Comparison of ENCODE assay signal across 19 mouse cellular contexts in the genomic region with DNA sequence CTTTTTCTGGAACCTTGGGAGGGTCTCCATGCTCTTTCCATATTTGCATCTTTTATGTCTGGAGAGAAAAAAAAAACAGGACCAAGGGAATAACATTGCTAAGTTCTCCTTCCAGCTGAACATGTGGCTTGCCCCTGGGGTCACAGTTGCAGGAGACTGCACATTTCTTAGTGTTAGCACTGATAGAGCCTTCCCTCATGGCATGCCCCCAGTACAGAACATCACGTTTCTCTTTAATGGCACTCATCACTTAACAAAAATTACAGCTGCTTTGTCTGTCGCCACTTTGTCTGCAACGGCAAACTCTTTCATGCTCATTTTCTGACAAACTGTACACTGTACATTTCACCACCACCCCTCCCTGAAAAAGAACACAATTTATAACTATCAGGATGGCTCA.
A peak's percentile ranks its signal among the peaks of the same experiment; 100 is the strongest.
DNase-seq lines count a peak whose midpoint lies in the region; ATAC-seq and TF ChIP-seq lines count a peak whose summit lies in the region.
"Had no signal": no experiment of that assay in that cellular context is flagged by ENCODE, and none has a peak within 500 bp of the region (broad histone marks: within the 10 kb centered on the region; RNA-seq: fewer than 3 reads in every experiment).

No protein-coding gene starts in this region.

- TF ChIP-seq CTCF in heart, postnatal 0 days (IDR thresholded peaks at IDR 0.05; ENCODE audit: low read depth) = no peak
- TF ChIP-seq CTCF in lung, postnatal 0 days (IDR thresholded peaks at IDR 0.05) = no peak

- 21% methylated on average over 3 of the region's 3 CpGs for WGBS in heart, embryonic 13.5 days
- 29% methylated on average over 3 of the region's 3 CpGs for whole genome bisulfite sequencing in heart, postnatal 0 days
- 54% methylated on average over 3 of the region's 3 CpGs for WGBS in lung, postnatal 0 days

- TF ChIP-seq EP300 in heart, postnatal 0 days (IDR thresholded peaks at IDR 0.05; ENCODE audit: low read depth) = no peak; the same call in 1 of the 2 replicates
- peak; percentile 62 for TF ChIP-seq EP300 in lung, postnatal 0 days (IDR thresholded peaks at IDR 0.05)

- ATAC-seq in heart, embryonic 13.5 days (ENCODE audit: extremely low read depth, insufficient number of reproducible peaks, low FRiP score, low TSS enrichment) = no peak
- ATAC-seq in heart, postnatal 0 days (ENCODE audit: insufficient read depth, low read depth) = peak; percentile 35; the same call in 1 of the 2 replicates
- peak; percentile 71 for ATAC-seq in lung, postnatal 0 days
- ATAC-seq: forebrain, embryonic 16.5 days; hindbrain, embryonic 16.5 days; inflammation-experienced regulatory T-cells, adult 6 months; intestine, postnatal 0 days had no signal

- H3K27ac ChIP-seq in heart, embryonic 13.5 days (replicated peaks) = peak overlapping the region; percentile 87
- peak overlapping the region; percentile 86 for H3K27ac ChIP-seq in heart, postnatal 0 days (ENCODE audit: low read depth)
- H3K27ac ChIP-seq in lung, postnatal 0 days (ENCODE audit: low read length) = no peak overlapping the region
- H3K27ac ChIP-seq: embryonic facial prominence, embryonic 13.5 days; forebrain, embryonic 12.5 days; hindbrain, embryonic 12.5 days had no signal

- peaks cover 44% of the 10 kb centered on the region for H3K4me1 ChIP-seq in heart, embryonic 13.5 days
- peaks cover 23% of the 10 kb centered on the region for H3K4me1 ChIP-seq in heart, postnatal 0 days (ENCODE audit: control insufficient read depth, insufficient read depth)
- H3K4me1 ChIP-seq in lung, postnatal 0 days (ENCODE audit: insufficient read depth, low read depth, low read length) = no peaks in the 10 kb centered on the region
- H3K4me1 ChIP-seq: embryonic facial prominence, embryonic 13.5 days; forebrain, embryonic 12.5 days; hindbrain, embryonic 12.5 days had no signal

- H3K4me3 ChIP-seq in heart, embryonic 13.5 days = no peak overlapping the region
- no peak overlapping the region for H3K4me3 ChIP-seq in heart, postnatal 0 days (ENCODE audit: low read depth, low read length)
- H3K4me3 ChIP-seq in lung, postnatal 0 days (ENCODE audit: low read depth, low read length) = no peak overlapping the region
- H3K4me3 ChIP-seq: embryonic facial prominence, embryonic 13.5 days; forebrain, embryonic 12.5 days; hindbrain, embryonic 12.5 days had no signal

- H3K27me3 ChIP-seq in heart, embryonic 13.5 days (replicated peaks) = no peaks in the 10 kb centered on the region
- no peaks in the 10 kb centered on the region for H3K27me3 ChIP-seq in heart, postnatal 0 days (ENCODE audit: control insufficient read depth, insufficient read depth, low read length)
- no peaks in the 10 kb centered on the region for H3K27me3 ChIP-seq in lung, postnatal 0 days (replicated peaks; ENCODE audit: insufficient read depth, low read length)
- H3K27me3 ChIP-seq: embryonic facial prominence, embryonic 13.5 days; forebrain, embryonic 12.5 days; hindbrain, embryonic 12.5 days had no signal

- no peaks in the 10 kb centered on the region for H3K9me3 ChIP-seq in heart, embryonic 13.5 days
- H3K9me3 ChIP-seq in heart, postnatal 0 days (replicated peaks; ENCODE audit: control insufficient read depth, low read length) = no peaks in the 10 kb centered on the region
- H3K9me3 ChIP-seq in lung, postnatal 0 days (ENCODE audit: low read length) = no peaks in the 10 kb centered on the region
- H3K9me3 ChIP-seq: embryonic facial prominence, embryonic 13.5 days; forebrain, embryonic 12.5 days; hindbrain, embryonic 12.5 days had no signal

- H3K36me3 ChIP-seq in heart, embryonic 13.5 days = no peaks in the 10 kb centered on the region
- no peaks in the 10 kb centered on the region for H3K36me3 ChIP-seq in heart, postnatal 0 days (replicated peaks; ENCODE audit: control insufficient read depth, insufficient read depth, low read length)
- no peaks in the 10 kb centered on the region for H3K36me3 ChIP-seq in lung, postnatal 0 days (ENCODE audit: insufficient read depth, low read length)
- H3K36me3 ChIP-seq: embryonic facial prominence, embryonic 13.5 days; forebrain, embryonic 12.5 days; hindbrain, embryonic 12.5 days had no signal

- H3K4me2 ChIP-seq in heart, embryonic 13.5 days = no peak overlapping the region
- no peak overlapping the region for H3K4me2 ChIP-seq in heart, postnatal 0 days (ENCODE audit: low read depth, low read length)
- no peak overlapping the region for H3K4me2 ChIP-seq in lung, postnatal 0 days (replicated peaks; ENCODE audit: low read depth, low read length)
- H3K4me2 ChIP-seq: embryonic facial prominence, embryonic 13.5 days; forebrain, embryonic 12.5 days; hindbrain, embryonic 12.5 days had no signal

- no peak for DNase-seq in heart, adult 18-20 months
- no peak for DNase-seq in heart, postnatal 0 days (ENCODE audit: low spot score)
- DNase-seq in heart, adult 8-10 months (ENCODE audit: low spot score) = no peak
- peak; percentile 67 for DNase-seq in lung, postnatal 0 days (ENCODE audit: low spot score)
- DNase-seq in lung, postnatal 36 days = no peak
- DNase-seq: adrenal gland, adult 2 months; adrenal gland, postnatal 25 days; cerebellum, adult 18-20 months; cerebellum, adult 9-11 months; cerebellum, postnatal 36 days; gastrocnemius, postnatal 10 days had no signal

- no peak overlapping the region for H3K9ac ChIP-seq in heart, embryonic 13.5 days
- no peak overlapping the region for H3K9ac ChIP-seq in heart, postnatal 0 days (replicated peaks; ENCODE audit: low read depth, low read length)
- H3K9ac ChIP-seq in lung, postnatal 0 days (replicated peaks; ENCODE audit: low read depth) = no peak overlapping the region
- H3K9ac ChIP-seq: embryonic facial prominence, embryonic 13.5 days; forebrain, embryonic 12.5 days; hindbrain, embryonic 12.5 days had no signal
